8 mouse cellular contexts compared by ENCODE assay signal in genomic region chr17:15285399-15286043, GRCm38 (mm10).
DNase-seq lines count a peak whose midpoint lies in the region; ATAC-seq lines count a peak whose summit lies in the region.

No protein-coding gene starts in this region.

- H3K36me3 ChIP-seq in embryonic facial prominence, embryonic 11.5 days (replicated peaks; ENCODE audit: control insufficient read depth, insufficient read depth, low read depth, low read length): no peaks in the 10 kb centered on the region
- H3K36me3 ChIP-seq in embryonic facial prominence, embryonic 10.5 days (replicated peaks): no peaks in the 10 kb centered on the region
- H3K36me3 ChIP-seq in embryonic facial prominence, embryonic 14.5 days (ENCODE audit: control insufficient read depth, insufficient read depth, low read length): no peaks in the 10 kb centered on the region
- H3K36me3 ChIP-seq in heart, embryonic 11.5 days (ENCODE audit: control insufficient read depth, insufficient read depth, low read length): no peaks in the 10 kb centered on the region
- no peaks in the 10 kb centered on the region for H3K36me3 ChIP-seq in kidney, embryonic 16.5 days (ENCODE audit: insufficient read depth, low read length)
- H3K36me3 ChIP-seq in lung, embryonic 15.5 days: no peaks in the 10 kb centered on the region

- no peak overlapping the region for H3K4me2 ChIP-seq in embryonic facial prominence, embryonic 11.5 days (ENCODE audit: low read depth, low read length)
- no peak overlapping the region for H3K4me2 ChIP-seq in embryonic facial prominence, embryonic 14.5 days (ENCODE audit: low read depth, low read length)
- peak overlapping the region; percentile 31 for H3K4me2 ChIP-seq in heart, embryonic 11.5 days
- H3K4me2 ChIP-seq in kidney, embryonic 16.5 days (replicated peaks; ENCODE audit: low read depth, low read length): no peak overlapping the region
- peak overlapping the region; percentile 22; the same call in 1 of the 2 replicates for H3K4me2 ChIP-seq in lung, embryonic 15.5 days

- no peaks in the 10 kb centered on the region for H3K4me1 ChIP-seq in embryonic facial prominence, embryonic 11.5 days (ENCODE audit: control insufficient read depth, insufficient read depth, low read length)
- peaks cover 21% of the 10 kb centered on the region; the same call in 1 of the 2 replicates for H3K4me1 ChIP-seq in embryonic facial prominence, embryonic 10.5 days
- peaks cover 9% of the 10 kb centered on the region for H3K4me1 ChIP-seq in embryonic facial prominence, embryonic 14.5 days (ENCODE audit: control insufficient read depth, insufficient read depth, low read length)
- H3K4me1 ChIP-seq in heart, embryonic 11.5 days (ENCODE audit: control insufficient read depth, insufficient read depth, low read length): peaks cover 19% of the 10 kb centered on the region
- peaks cover 19% of the 10 kb centered on the region for H3K4me1 ChIP-seq in kidney, embryonic 16.5 days (ENCODE audit: insufficient read depth, low read length)
- H3K4me1 ChIP-seq in lung, embryonic 15.5 days: peaks cover 24% of the 10 kb centered on the region

- no peaks in the 10 kb centered on the region for H3K9me3 ChIP-seq in embryonic facial prominence, embryonic 11.5 days (replicated peaks; ENCODE audit: control insufficient read depth, low read length)
- no peaks in the 10 kb centered on the region for H3K9me3 ChIP-seq in embryonic facial prominence, embryonic 10.5 days
- H3K9me3 ChIP-seq in embryonic facial prominence, embryonic 14.5 days (ENCODE audit: control insufficient read depth, low read length): no peaks in the 10 kb centered on the region
- H3K9me3 ChIP-seq in heart, embryonic 11.5 days (replicated peaks; ENCODE audit: control insufficient read depth, low read length): no peaks in the 10 kb centered on the region
- no peaks in the 10 kb centered on the region for H3K9me3 ChIP-seq in kidney, embryonic 16.5 days (ENCODE audit: low read length)
- no peaks in the 10 kb centered on the region for H3K9me3 ChIP-seq in lung, embryonic 15.5 days

- ATAC-seq in embryonic facial prominence, embryonic 11.5 days (replicated peaks; ENCODE audit: insufficient number of reproducible peaks, low FRiP score, low TSS enrichment, low read depth): no peak
- ATAC-seq in embryonic facial prominence, embryonic 14.5 days (ENCODE audit: low read depth): peak; percentile 91
- ATAC-seq in heart, embryonic 11.5 days (replicated peaks; ENCODE audit: insufficient number of reproducible peaks, low FRiP score, low TSS enrichment): peak; percentile 89
- ATAC-seq in kidney, embryonic 16.5 days (ENCODE audit: low FRiP score, low TSS enrichment): peak; percentile 92
- peak; percentile 88 for ATAC-seq in lung, embryonic 15.5 days (ENCODE audit: borderline replicate concordance, extremely low read depth, low FRiP score, low TSS enrichment)

- H3K27me3 ChIP-seq in embryonic facial prominence, embryonic 11.5 days (ENCODE audit: control insufficient read depth, insufficient read depth, low read length): no peaks in the 10 kb centered on the region
- H3K27me3 ChIP-seq in embryonic facial prominence, embryonic 10.5 days (replicated peaks; ENCODE audit: low read depth, poor library complexity, severe bottlenecking): 0 out of 2 replicates have a peak, but pooled peaks cover 3% of the 10 kb centered on the region
- no peaks in the 10 kb centered on the region for H3K27me3 ChIP-seq in embryonic facial prominence, embryonic 14.5 days (replicated peaks; ENCODE audit: control insufficient read depth, insufficient read depth, low read length)
- no peaks in the 10 kb centered on the region for H3K27me3 ChIP-seq in heart, embryonic 11.5 days (ENCODE audit: control insufficient read depth, insufficient read depth, low read length)
- no peaks in the 10 kb centered on the region for H3K27me3 ChIP-seq in kidney, embryonic 16.5 days (ENCODE audit: insufficient read depth, low read length)
- no peaks in the 10 kb centered on the region for H3K27me3 ChIP-seq in lung, embryonic 15.5 days

- H3K4me3 ChIP-seq in embryonic facial prominence, embryonic 11.5 days (ENCODE audit: low read depth, low read length): no peak overlapping the region
- H3K4me3 ChIP-seq in embryonic facial prominence, embryonic 10.5 days: no peak overlapping the region
- no peak overlapping the region for H3K4me3 ChIP-seq in embryonic facial prominence, embryonic 14.5 days (ENCODE audit: low read depth, low read length)
- H3K4me3 ChIP-seq in heart, embryonic 11.5 days (ENCODE audit: low read depth, low read length): no peak overlapping the region
- H3K4me3 ChIP-seq in kidney, embryonic 16.5 days (ENCODE audit: low read length): no peak overlapping the region
- H3K4me3 ChIP-seq in lung, embryonic 15.5 days: no peak overlapping the region

- WGBS in embryonic facial prominence, embryonic 11.5 days: 71% methylated on average over 7 of the region's 7 CpGs
- 78% methylated on average over 7 of the region's 7 CpGs for WGBS in embryonic facial prominence, embryonic 10.5 days
- 45% methylated on average over 7 of the region's 7 CpGs for whole genome bisulfite sequencing in embryonic facial prominence, embryonic 14.5 days
- WGBS in heart, embryonic 11.5 days (ENCODE audit: insufficient replicate concordance): 47% methylated on average over 7 of the region's 7 CpGs
- WGBS in kidney, embryonic 16.5 days: 44% methylated on average over 7 of the region's 7 CpGs
- WGBS in lung, embryonic 15.5 days: 36% methylated on average over 7 of the region's 7 CpGs

- no peak overlapping the region for H3K9ac ChIP-seq in embryonic facial prominence, embryonic 11.5 days (replicated peaks; ENCODE audit: low read length)
- no peak overlapping the region for H3K9ac ChIP-seq in embryonic facial prominence, embryonic 14.5 days (ENCODE audit: low read depth, low read length)
- H3K9ac ChIP-seq in heart, embryonic 11.5 days (ENCODE audit: low read depth, low read length): no peak overlapping the region
- no peak overlapping the region; the same call in 1 of the 2 replicates for H3K9ac ChIP-seq in kidney, embryonic 16.5 days (replicated peaks; ENCODE audit: low read length)
- H3K9ac ChIP-seq in lung, embryonic 15.5 days: no peak overlapping the region

- DNase-seq in embryonic facial prominence, embryonic 11.5 days (ENCODE audit: low spot score): peak; percentile 17
- DNase-seq in embryonic facial prominence, embryonic 10.5 days (ENCODE audit: low spot score): no peak
- DNase-seq in embryonic facial prominence, embryonic 14.5 days (ENCODE audit: low spot score): peak; percentile 97
- peak; percentile 93 for DNase-seq in retina, postnatal 1 day
- DNase-seq in spleen, postnatal 4 days (ENCODE audit: low spot score in 2 of 2): no peak

- no peak overlapping the region for H3K27ac ChIP-seq in embryonic facial prominence, embryonic 11.5 days (replicated peaks; ENCODE audit: low read depth, low read length)
- no peak overlapping the region for H3K27ac ChIP-seq in embryonic facial prominence, embryonic 10.5 days (replicated peaks)
- no peak overlapping the region; the same call in 1 of the 2 replicates for H3K27ac ChIP-seq in embryonic facial prominence, embryonic 14.5 days (replicated peaks; ENCODE audit: low read depth, low read length)
- H3K27ac ChIP-seq in heart, embryonic 11.5 days (ENCODE audit: low read depth, low read length): peak overlapping the region; percentile 63
- H3K27ac ChIP-seq in kidney, embryonic 16.5 days (ENCODE audit: low read length): peak overlapping the region; percentile 34; the same call in 1 of the 2 replicates
- peak overlapping the region; percentile 71 for H3K27ac ChIP-seq in lung, embryonic 15.5 days

Comparison
In these comparisons a context has a peak if more than half of its experiments do, and no peak if none do; other contexts are left out.
1. DNase-seq: peak in embryonic facial prominence, embryonic 11.5 days (single experiment), embryonic facial prominence, embryonic 14.5 days (single experiment) and retina, postnatal 1 day (single experiment); none in embryonic facial prominence, embryonic 10.5 days (single experiment) and spleen, postnatal 4 days (0 of 2).
2. H3K27ac ChIP-seq: peak in heart, embryonic 11.5 days (single experiment), kidney, embryonic 16.5 days (single experiment) and lung, embryonic 15.5 days (single experiment); none in embryonic facial prominence, embryonic 11.5 days (single experiment), embryonic facial prominence, embryonic 10.5 days (single experiment) and embryonic facial prominence, embryonic 14.5 days (single experiment).
3. H3K4me2 ChIP-seq: peak in heart, embryonic 11.5 days (single experiment) and lung, embryonic 15.5 days (single experiment); none in embryonic facial prominence, embryonic 11.5 days (single experiment), embryonic facial prominence, embryonic 14.5 days (single experiment) and kidney, embryonic 16.5 days (single experiment).